Mouse (Mus musculus) stomach, postnatal 0 days (tissue): ENCODE results near the gene Ankrd13b.

Experiments used
- CTCF ChIP-seq: IDR thresholded peaks from 2 replicates; pipeline ENCODE4 v1.5.1; 2016; ENCODE audit warnings: antibody characterized with exemption, low read depth, mild to moderate bottlenecking, moderate library complexity
- EP300 ChIP-seq: optimal IDR thresholded peaks from 2 replicates; pipeline ENCODE3; 2016; ENCODE audit warnings: antibody characterized with exemption

- no peak for TF ChIP-seq CTCF
- no peak for TF ChIP-seq EP300
These were observed 24.8 kb downstream of the Ankrd13b start for GRCm38 (mm10) chr11:77464684-77465083.
